Mouse (Mus musculus): ENCODE measurements around the gene Dscam. TPM values are rescaled to one million over a fixed set of nuclear protein-coding genes. Genes with fewer than 3 reads are reported as not detected.

The Dscam gene
- polyA plus RNA-seq (2017; shearing (Covaris generic)) = 1 to 10 TPM in 1 of 2 experiments, under 1 TPM in 1; 0.06 to 1.2 TPM

DNA sequence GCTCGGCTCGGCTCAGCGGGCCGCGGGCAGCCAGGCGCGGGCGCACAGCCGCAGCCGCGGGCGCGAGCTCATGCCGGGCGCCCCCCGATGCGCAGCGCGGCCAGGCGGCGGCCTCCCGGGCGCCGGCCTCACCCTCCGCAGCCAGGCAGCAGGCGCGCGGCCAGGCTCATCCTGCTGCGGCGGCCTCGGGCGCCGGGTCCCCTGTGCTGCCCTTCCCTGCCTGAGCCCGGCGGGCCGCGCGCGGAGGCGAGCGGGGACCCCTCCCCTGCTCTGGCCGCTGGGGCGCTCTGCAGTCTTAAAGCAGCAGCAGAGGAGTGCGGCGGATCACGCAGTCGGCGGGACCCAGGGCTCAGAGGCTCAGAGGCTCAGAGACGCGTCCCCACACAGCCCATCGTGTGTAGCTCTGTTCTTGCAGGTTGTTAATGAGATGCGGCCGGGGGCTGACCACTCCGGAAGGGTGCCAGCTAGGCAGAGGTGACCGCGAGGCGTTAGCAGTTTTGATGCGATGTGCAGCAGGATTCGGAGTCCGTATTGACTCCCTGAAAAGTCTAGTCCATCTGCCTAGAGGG, at the start of gene Dscam:
Dscam (minus strand) TSS at position 240 of the 569 bp plus-strand sequence.

Other genes with a start within 250 kb of the Dscam start
- 10 to 100 TPM in 1 of 2 experiments, 1 to 10 TPM in 1; 1.9 to 15.5 TPM for gene Bace2, start 186.0 kb upstream of the Dscam start, polyA plus RNA-seq (2017; shearing (Covaris generic))

Measured in activated CD4-positive, CD25-positive, alpha-beta regulatory T cell (primary cell).